Mouse (Mus musculus) frontal cortex, postnatal 25 days (tissue): ENCODE results near the gene Mchr1.

ENCODE experiments used
- DNase-seq, 2 experiments: peaks; one replicate each; pipeline ENCODE4 v3.0.0; 2022; ENCODE audit warnings: low spot score in 2 of 2

Gene Mchr1

DNA sequence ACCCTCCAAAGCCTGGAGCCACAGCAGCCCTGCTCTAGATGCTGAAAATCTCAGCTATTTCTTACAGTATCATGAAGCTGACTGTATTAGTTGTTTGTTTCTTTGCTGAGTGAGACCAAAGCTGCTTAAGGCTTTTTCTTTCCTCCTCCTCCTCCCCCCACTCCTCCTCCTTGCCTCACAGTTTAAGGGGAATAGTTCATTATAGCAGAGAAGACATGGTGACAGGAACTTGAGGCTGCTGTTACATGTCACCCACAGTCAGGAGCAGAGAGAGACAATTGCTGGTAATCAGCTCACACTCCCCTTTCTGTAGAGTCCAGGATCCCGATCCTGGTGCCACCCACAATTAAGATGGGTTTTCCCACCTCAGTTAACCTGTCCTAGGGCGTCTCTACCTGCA, 38.1 kb downstream of the Mchr1 start:
- DNase-seq = no peak

DNA sequence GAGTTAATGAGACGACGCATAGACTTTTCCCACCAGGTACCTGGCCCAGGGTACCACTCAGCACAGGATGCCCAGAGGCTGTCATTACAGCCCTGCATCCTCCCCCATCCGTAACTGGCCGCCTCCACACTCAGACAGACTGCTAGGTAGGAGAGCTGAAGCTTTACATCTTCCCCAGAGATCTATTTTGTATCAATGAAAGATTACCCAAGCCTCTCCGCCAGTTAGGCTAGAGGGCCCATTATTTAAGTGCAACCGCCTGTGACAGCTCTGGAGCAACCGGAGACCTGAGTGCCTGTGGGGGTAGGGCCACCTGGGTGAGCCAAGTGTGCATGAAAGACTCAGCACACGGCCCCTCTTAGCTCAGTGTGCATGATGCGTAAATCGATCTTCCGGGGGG, 42.6 kb downstream of the Mchr1 start:
- no peak for DNase-seq

DNA sequence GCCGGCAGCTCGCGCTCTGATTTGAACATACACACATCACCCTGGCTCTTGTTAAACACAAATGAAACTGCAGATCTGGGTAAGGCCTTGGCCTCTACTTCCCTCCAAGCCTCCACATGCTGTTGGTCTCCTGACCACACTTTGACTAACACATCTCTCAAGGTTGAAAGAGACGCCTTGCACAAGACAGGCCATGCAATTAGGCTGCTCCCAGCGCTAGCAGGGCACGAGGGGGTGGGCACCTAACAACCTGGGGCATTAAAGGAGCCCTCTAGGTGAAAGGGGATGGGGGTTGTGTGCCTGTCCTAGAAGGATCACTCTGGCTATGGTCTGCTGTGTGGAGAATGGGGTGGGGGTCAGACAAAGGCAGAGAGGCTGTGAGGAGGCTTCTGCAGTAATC, 43.4 kb downstream of the Mchr1 start:
- no peak for DNase-seq

DNA sequence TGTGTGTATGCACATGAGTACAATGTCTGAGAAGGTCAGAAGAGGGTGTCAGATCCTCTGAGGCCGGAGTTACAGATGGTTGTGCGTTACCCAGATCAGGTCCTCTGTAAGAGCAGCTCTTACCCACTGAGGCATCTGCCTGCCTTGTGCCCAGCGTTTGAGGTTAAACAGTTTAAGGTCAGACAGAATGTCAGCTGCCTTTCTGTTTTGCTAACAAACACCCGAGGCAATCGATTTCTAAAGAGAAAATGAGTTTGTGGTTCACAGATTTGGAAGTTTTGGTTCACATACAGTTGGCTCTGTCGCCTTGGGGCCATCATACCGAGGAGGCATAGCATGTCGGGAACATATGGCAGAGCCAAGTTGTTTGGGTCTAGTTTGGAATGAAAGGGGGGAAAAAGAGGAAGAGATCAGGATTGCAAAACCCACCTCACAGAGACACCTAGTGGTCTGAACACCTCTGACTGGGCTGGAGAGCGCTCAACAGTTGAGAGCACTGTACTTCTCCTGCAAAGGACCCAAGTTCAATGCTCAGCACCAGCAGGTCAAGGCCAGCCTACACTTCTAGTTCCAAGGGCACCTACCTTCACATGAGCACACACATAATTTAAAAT, 48.9 kb downstream of the Mchr1 start:
- DNase-seq = no peak
